Mouse (Mus musculus) embryonic facial prominence, embryonic 11.5 days (tissue): ENCODE measurements around the gene Mbtps1. TPM values are rescaled to one million over a fixed set of nuclear protein-coding genes. Genes with fewer than 3 reads are reported as not detected.
A peak's percentile ranks its signal among the peaks of the same experiment; 100 is the strongest.

Experiments
- ATAC-seq: fragments of 200-750 bp; cut with Nextera tagmentation; replicated peaks from 2 replicates; pipeline ENCODE4 v1.8.0; 2017; ENCODE audit warnings: low read depth; ENCODE audit not compliant: insufficient number of reproducible peaks, low FRiP score, low TSS enrichment
- DNase-seq: peaks from one replicate; pipeline ENCODE4 v3.0.0-alpha.2; 2015; ENCODE audit warnings: low spot score
- H3K27ac ChIP-seq: fragments of 300-500 bp; sonication (generic); replicated peaks from 2 replicates; pipeline ENCODE4 v1.5.1; 2014; ENCODE audit warnings: mild to moderate bottlenecking, low read depth, low read length, control low read depth
- H3K27me3 ChIP-seq: fragments of 300-500 bp; sonication (generic); 2 replicates; pipeline ENCODE4 v1.6.1; 2014; ENCODE audit warnings: mild to moderate bottlenecking, low read length, moderate library complexity, mixed read lengths; ENCODE audit not compliant: control insufficient read depth, insufficient read depth
- H3K36me3 ChIP-seq: fragments of 300-500 bp; sonication (generic); replicated peaks from 2 replicates; pipeline ENCODE4 v1.6.1; 2014; ENCODE audit warnings: low read depth, mild to moderate bottlenecking, low read length, moderate library complexity, mixed read lengths; ENCODE audit not compliant: control insufficient read depth, insufficient read depth
- H3K4me1 ChIP-seq: fragments of 300-500 bp; sonication (generic); 2 replicates; pipeline ENCODE4 v1.6.1; 2014; ENCODE audit warnings: low read length, mixed read lengths; ENCODE audit not compliant: control insufficient read depth, insufficient read depth
- H3K4me2 ChIP-seq: fragments of 300-500 bp; sonication (generic); 2 replicates; pipeline ENCODE4 v1.6.1; 2014; ENCODE audit warnings: low read depth, mild to moderate bottlenecking, control low read depth, low read length, moderate library complexity
- H3K4me3 ChIP-seq: fragments of 300-500 bp; sonication (generic); 2 replicates; pipeline ENCODE4 v1.5.1; 2014; ENCODE audit warnings: low read depth, low read length, control low read depth
- H3K9ac ChIP-seq: fragments of 300-500 bp; sonication (generic); replicated peaks from 2 replicates; pipeline ENCODE4 v1.6.1; 2014; ENCODE audit warnings: mild to moderate bottlenecking, control low read depth, low read length
- H3K9me3 ChIP-seq: fragments of 300-500 bp; sonication (generic); replicated peaks from 2 replicates; pipeline ENCODE4 v1.6.1; 2016; ENCODE audit warnings: mild to moderate bottlenecking, low read length, inconsistent platforms, mixed read lengths; ENCODE audit not compliant: control insufficient read depth
- WGBS: fragments of 180-500 bp; shearing (Covaris S2); extraction: QIAGEN DNeasy Blood & Tissue Kit; methylation state at CpG from one replicate; pipeline ENCODE4 v1.1.7; 2014; 5-methylcytosine and 5-hydroxymethylcytosine counted together
- polyA plus RNA-seq: library from polyadenylated mRNA; unstranded; fragments of >200 nt; fragmentation: Nextera tagmentation; extraction: Ambion mirVana; gene quantifications from 2 replicates; pipeline ENCODE4 v1.2.1, GENCODE M21; 2014

Gene Mbtps1
- polyA plus RNA-seq, 1 experiment from 2014 or later: 103 TPM

- no peak overlapping the region for H3K4me2 ChIP-seq
- 59% methylated on average over 4 of the region's 4 CpGs for WGBS
These were observed 29.8 kb upstream of the Mbtps1 start for GRCm38 (mm10) chr8:119588321-119588720.

GRCm38 (mm10) chr8:119585901-119586300 lies 27.4 kb upstream of the Mbtps1 start:
- Histone ChIP-seq H3K9ac (peak overlapping the region; percentile 30; the same call in 1 of the 2 replicates), H3K36me3 (no peaks in the 10 kb centered on the region), H3K4me3 (peak overlapping the region; percentile 26), H3K4me2 (peak overlapping the region; percentile 51), H3K9me3 (no peaks in the 10 kb centered on the region), H3K27ac (no peak overlapping the region), H3K4me1 (no peaks in the 10 kb centered on the region), H3K27me3 (no peaks in the 10 kb centered on the region)
- DNase-seq: peak; percentile 7
- 20% methylated on average over 23 of the region's 24 CpGs for WGBS
- ATAC-seq: no peak

More at GRCm38 (mm10) chr8:119588321-119588720, 29.8 kb upstream of the Mbtps1 start:
- Histone ChIP-seq H3K36me3 (no peaks in the 10 kb centered on the region), H3K9ac (no peak overlapping the region), H3K9me3 (no peaks in the 10 kb centered on the region), H3K27me3 (no peaks in the 10 kb centered on the region), H3K4me3 (no peak overlapping the region), H3K4me1 (no peaks in the 10 kb centered on the region), H3K27ac (no peak overlapping the region)
- DNase-seq: no peak
- no peak for ATAC-seq

GRCm38 (mm10) chr8:119580441-119581161 lies 22.1 kb upstream of the Mbtps1 start:
- Histone ChIP-seq H3K36me3 (no peaks in the 10 kb centered on the region), H3K4me1 (no peaks in the 10 kb centered on the region), H3K4me2 (no peak overlapping the region), H3K9ac (no peak overlapping the region), H3K27ac (no peak overlapping the region), H3K4me3 (no peak overlapping the region), H3K9me3 (no peaks in the 10 kb centered on the region), H3K27me3 (no peaks in the 10 kb centered on the region)
- no peak for ATAC-seq
- WGBS: 85% methylated on average over 5 of the region's 5 CpGs
- DNase-seq: no peak

- Histone ChIP-seq H3K4me2 (no peak overlapping the region), H3K4me1 (peaks cover 1% of the 10 kb centered on the region; the same call in 1 of the 2 replicates), H3K4me3 (no peak overlapping the region), H3K36me3 (no peaks in the 10 kb centered on the region), H3K27me3 (peaks cover 4% of the 10 kb centered on the region; the same call in 1 of the 2 replicates), H3K9ac (no peak overlapping the region), H3K27ac (no peak overlapping the region), H3K9me3 (no peaks in the 10 kb centered on the region)
- DNase-seq: no peak
- ATAC-seq: no peak
- WGBS: 39% methylated on average over 13 of the region's 13 CpGs
These were observed 20.6 kb upstream of the Mbtps1 start for GRCm38 (mm10) chr8:119579096-119579495.

- H3K27me3 ChIP-seq: peaks cover 4% of the 10 kb centered on the region; the same call in 1 of the 2 replicates
- H3K27ac ChIP-seq: no peak overlapping the region
- ATAC-seq: no peak; the same call in 1 of the 2 replicates
These were observed 16.8 kb upstream of the Mbtps1 start for GRCm38 (mm10) chr8:119575366-119575726.

GRCm38 (mm10) chr8:119574437-119575365 lies 16.2 kb upstream of the Mbtps1 start, which contains the start of the genes Hsdl1 and Dnaaf1:
Gene Hsdl1, minus strand, starts transcription at chr8:119575183.
Gene Dnaaf1, plus strand, starts transcription at chr8:119575235.
- H3K4me3 ChIP-seq: peak within 1 kb of the TSS; percentile 78
- no peak within 1 kb of the TSS for H3K27ac ChIP-seq
- H3K9me3 ChIP-seq: no peaks in the 10 kb centered on the region
- H3K9ac ChIP-seq: peak within 1 kb of the TSS; percentile 68
- H3K4me2 ChIP-seq: peak within 1 kb of the TSS; percentile 98
- H3K36me3 ChIP-seq: no peaks in the 10 kb centered on the region
- under 1% methylated on average over 85 of the region's 97 CpGs for WGBS
- peaks cover 4% of the 10 kb centered on the region; the same call in 1 of the 2 replicates for H3K27me3 ChIP-seq
- H3K4me1 ChIP-seq: peaks cover 3% of the 10 kb centered on the region; the same call in 1 of the 2 replicates
- ATAC-seq (peak; percentile 78), DNase-seq (peak; percentile 93)

More at GRCm38 (mm10) chr8:119575366-119575726, 16.8 kb upstream of the Mbtps1 start:
- Histone ChIP-seq H3K4me1 (peaks cover 3% of the 10 kb centered on the region; the same call in 1 of the 2 replicates), H3K4me2 (peak overlapping the region; percentile 98), H3K4me3 (peak overlapping the region; percentile 78), H3K9ac (peak overlapping the region; percentile 68), H3K36me3 (no peaks in the 10 kb centered on the region), H3K9me3 (no peaks in the 10 kb centered on the region)
- 2% methylated on average over 16 of the region's 16 CpGs for WGBS
- DNase-seq: no peak

- DNase-seq (no peak), ATAC-seq (no peak)
- no peaks in the 10 kb centered on the region for H3K36me3 ChIP-seq
- peaks cover 3% of the 10 kb centered on the region; the same call in 1 of the 2 replicates for H3K4me1 ChIP-seq
- no peaks in the 10 kb centered on the region for H3K9me3 ChIP-seq
- no peak overlapping the region for H3K4me2 ChIP-seq
- H3K27ac ChIP-seq: no peak overlapping the region
- peaks cover 4% of the 10 kb centered on the region; the same call in 1 of the 2 replicates for H3K27me3 ChIP-seq
- H3K9ac ChIP-seq: no peak overlapping the region
- 93% methylated on average over 4 of the region's 4 CpGs for WGBS
- no peak overlapping the region for H3K4me3 ChIP-seq
These were observed 13.9 kb upstream of the Mbtps1 start for GRCm38 (mm10) chr8:119572411-119572810.
